Mouse (Mus musculus): ENCODE measurements around the gene Mettl7a3.

GRCm38 (mm10) chr15:100312346-100312745 is 22.4 kb upstream of the Mettl7a3 start:
- no peak for TF ChIP-seq POLR2A (IDR thresholded peaks at IDR 0.05; ENCODE audit: borderline replicate concordance, control insufficient read depth, low read depth, low read length)
- TF ChIP-seq CTCF (IDR thresholded peaks at IDR 0.05; ENCODE audit: control insufficient read depth, insufficient read depth, low read length), result no peak
